Mouse (Mus musculus): ENCODE data around the gene Rora.

GRCm38 (mm10) chr9:68881896-68882295 lies 228.3 kb downstream of the Rora start:
- TF ChIP-seq CTCF (IDR thresholded peaks at IDR 0.05; ENCODE audit: control insufficient read depth, insufficient read depth, insufficient read length) (no peak), MYOG (IDR thresholded peaks at IDR 0.05; ENCODE audit: control insufficient read depth, extremely low read depth, insufficient read length) (no peak), MAX (IDR thresholded peaks at IDR 0.05) (no peak)
